Mouse (Mus musculus) lung, adult 2 months (tissue): ENCODE measurements around the gene Kcnj9. TPM values are rescaled to one million over a fixed set of nuclear protein-coding genes. Genes with fewer than 3 reads are reported as not detected.

Experiments used
- DNase-seq: peaks from one replicate; pipeline ENCODE4 v3.0.0; 2022
- H3K4me1 ChIP-seq: fragments of 200-500 bp; 2 replicates; pipeline ENCODE4 v1.6.1; 2011; ENCODE audit warnings: low read length; ENCODE audit not compliant: control insufficient read depth, insufficient read depth
- H3K4me3 ChIP-seq: fragments of 200-500 bp; replicated peaks from 2 replicates; pipeline ENCODE3; 2011; ENCODE audit warnings: low read depth, mild to moderate bottlenecking, control low read depth, low read length; ENCODE audit errors: extremely low read depth
- CTCF ChIP-seq: fragments of 200-500 bp; IDR thresholded peaks from 2 replicates; pipeline ENCODE4 v1.5.1; 2011; ENCODE audit warnings: mild to moderate bottlenecking, low read length, control low read depth; ENCODE audit not compliant: insufficient read depth
- POLR2A ChIP-seq: fragments of 200-500 bp; IDR thresholded peaks from 2 replicates; pipeline ENCODE4 v1.6.1; 2011; ENCODE audit warnings: low read depth, mild to moderate bottlenecking, control low read depth, low read length, borderline replicate concordance; ENCODE audit errors: extremely low read depth
- WGBS: fragments of 180-500 bp; shearing (Covaris S2); methylation state at CpG from one replicate; pipeline ENCODE4 v1.1.7; 2018; 5-methylcytosine and 5-hydroxymethylcytosine counted together
- polyA plus RNA-seq: library from polyadenylated mRNA; depleted of rRNA; stranded (reverse); fragments of >200 nt; gene quantifications from 2 replicates; pipeline ENCODE4 v1.2.3, GENCODE M21; 2012

Gene Kcnj9
- polyA plus RNA-seq, 1 experiment, result not detected

DNA sequence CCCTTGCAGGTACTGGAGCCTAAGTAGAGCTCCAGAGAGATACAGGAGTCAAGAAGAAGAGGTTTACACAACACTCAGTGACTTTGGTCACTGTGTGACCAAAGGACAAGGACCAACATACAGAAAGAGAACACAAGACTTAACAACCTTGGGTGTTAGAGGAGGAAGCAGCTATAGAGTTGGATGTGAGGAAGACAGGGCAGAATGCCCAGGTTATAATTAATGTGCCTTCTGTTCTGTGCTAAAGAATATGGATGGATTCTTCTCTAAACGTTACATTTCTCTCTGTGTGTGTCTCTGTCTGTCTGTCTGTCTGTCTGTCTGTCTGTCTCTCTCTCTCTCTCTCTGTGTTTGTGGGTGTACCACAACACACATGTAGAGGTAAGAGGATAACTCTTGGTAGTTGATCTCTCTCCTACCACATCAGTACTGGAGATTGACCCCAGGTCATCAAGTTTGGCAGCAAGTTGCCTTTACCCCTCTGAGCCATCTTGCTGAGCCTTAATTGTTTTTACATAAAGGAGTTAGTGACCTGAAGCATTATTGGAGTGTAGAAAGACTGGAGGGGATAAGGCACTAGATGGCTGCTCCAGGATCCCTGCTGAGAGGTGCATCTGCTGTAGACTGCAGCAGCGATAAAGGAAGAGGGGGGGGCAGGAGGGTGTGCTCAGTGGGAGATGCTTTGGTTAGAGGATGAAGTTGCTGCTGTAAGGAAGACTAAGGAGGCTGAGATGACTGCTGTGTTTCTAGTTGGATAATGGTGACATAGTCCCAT, 8.5 kb upstream of the Kcnj9 start:
- DNase-seq, result no peak
- Histone ChIP-seq H3K4me3 (no peak overlapping the region), H3K4me1 (no peaks in the 10 kb centered on the region)
- 38% methylated on average over 2 of the region's 2 CpGs for WGBS
- TF ChIP-seq CTCF, result no peak
- no peak for TF ChIP-seq POLR2A

DNA sequence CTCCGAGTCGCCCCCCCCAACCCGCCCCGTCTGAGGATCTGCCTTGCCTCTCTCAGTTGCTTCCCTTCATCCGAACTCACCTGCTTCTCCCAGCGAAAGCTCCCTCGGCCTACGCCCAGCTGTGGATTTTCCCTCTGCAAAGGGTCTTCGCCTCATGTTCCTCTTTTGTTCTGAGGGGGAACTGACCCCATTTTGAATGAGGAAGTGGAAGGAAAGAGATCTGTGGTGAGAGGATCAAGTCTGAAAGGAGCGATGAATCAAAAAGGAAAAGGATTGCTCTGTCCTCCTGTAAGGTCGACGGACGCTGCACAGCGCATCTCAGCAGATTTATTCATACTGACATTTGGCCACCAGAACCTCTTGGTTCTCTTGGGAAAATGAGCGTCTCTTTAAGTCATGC, 6.7 kb upstream of the Kcnj9 start:
- Histone ChIP-seq H3K4me1 (no peaks in the 10 kb centered on the region), H3K4me3 (no peak overlapping the region)
- DNase-seq, result no peak
- TF ChIP-seq POLR2A (no peak), CTCF (no peak)
- 68% methylated on average over 15 of the region's 15 CpGs for WGBS

DNA sequence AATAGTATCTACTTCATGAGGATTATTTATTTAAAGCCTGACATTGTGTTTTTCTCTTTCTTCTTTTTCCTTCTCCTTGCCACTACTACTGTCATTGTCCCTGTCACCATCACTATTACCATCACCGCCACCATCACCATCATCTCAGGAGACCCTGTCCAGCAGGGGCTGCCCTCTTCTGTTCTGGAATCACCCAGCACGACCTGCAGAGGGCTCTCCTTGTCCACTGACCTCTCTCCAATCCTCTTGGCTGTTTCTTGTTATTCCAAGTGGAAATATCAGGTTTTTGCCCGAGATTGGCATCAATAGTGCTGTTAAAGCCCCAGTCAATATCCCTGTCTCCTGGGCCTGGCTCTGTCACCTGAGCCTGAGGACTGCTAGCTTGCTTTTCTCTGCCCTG, 4.4 kb upstream of the Kcnj9 start:
- Histone ChIP-seq H3K4me1 (no peaks in the 10 kb centered on the region), H3K4me3 (no peak overlapping the region)
- TF ChIP-seq CTCF, result peak; percentile 27; the same call in 1 of the 2 replicates
- no peak for TF ChIP-seq POLR2A
- 26% methylated on average over 3 of the region's 3 CpGs for WGBS
- no peak for DNase-seq

DNA sequence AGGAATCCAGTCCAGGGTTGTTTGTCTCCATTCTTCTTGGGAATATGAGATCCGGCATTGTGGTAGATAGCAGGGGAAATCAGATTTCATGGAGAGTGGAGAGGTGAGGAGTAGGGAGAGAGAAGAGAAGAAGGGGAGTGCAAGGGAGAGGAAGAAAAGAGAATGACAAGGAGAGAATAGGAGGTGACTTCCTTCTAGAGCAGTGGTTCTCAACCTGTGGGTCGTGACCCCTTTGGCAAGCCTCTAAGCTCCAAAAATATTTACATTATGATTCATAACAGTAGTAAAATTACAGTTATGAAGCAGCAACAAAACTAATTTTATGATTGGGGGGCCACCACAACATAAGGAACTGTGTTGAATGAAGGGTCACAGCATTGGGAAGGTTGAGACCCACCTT, 3.8 kb upstream of the Kcnj9 start:
- H3K4me1 ChIP-seq, result no peaks in the 10 kb centered on the region
- WGBS, result 74% methylated on average over 2 of the region's 2 CpGs
- H3K4me3 ChIP-seq, result no peak overlapping the region
- no peak for DNase-seq
- no peak for TF ChIP-seq CTCF
- TF ChIP-seq POLR2A, result no peak

DNA sequence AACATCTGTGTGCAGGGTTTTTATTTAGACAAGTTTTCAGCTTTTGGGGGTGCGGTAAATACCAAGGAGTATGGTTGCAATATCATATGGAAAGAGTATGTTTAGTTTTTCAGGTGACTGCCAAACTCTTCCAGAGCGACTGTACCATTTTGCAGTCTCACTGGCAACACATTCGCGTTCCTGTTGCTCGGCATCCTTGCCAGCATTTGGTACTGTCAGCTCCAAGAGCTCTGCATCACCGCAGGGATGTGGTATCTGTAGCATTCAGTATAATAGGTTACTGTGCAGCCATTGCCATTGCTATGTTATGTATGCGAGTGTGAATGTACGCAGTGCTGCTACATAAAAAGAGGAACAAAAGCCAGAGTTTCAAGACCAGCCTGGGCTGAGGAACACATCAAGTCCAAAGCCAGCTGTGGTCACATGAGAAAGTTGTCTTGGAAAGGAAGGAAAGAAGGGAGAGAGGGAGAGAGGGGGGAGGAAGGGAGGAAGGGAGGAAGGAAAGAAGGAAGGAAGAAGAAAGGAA, 2.4 kb upstream of the Kcnj9 start:
- DNase-seq, result no peak
- WGBS, result 72% methylated on average over 8 of the region's 8 CpGs
- no peak for TF ChIP-seq CTCF
- TF ChIP-seq POLR2A, result no peak
- Histone ChIP-seq H3K4me1 (no peaks in the 10 kb centered on the region), H3K4me3 (no peak overlapping the region)

DNA sequence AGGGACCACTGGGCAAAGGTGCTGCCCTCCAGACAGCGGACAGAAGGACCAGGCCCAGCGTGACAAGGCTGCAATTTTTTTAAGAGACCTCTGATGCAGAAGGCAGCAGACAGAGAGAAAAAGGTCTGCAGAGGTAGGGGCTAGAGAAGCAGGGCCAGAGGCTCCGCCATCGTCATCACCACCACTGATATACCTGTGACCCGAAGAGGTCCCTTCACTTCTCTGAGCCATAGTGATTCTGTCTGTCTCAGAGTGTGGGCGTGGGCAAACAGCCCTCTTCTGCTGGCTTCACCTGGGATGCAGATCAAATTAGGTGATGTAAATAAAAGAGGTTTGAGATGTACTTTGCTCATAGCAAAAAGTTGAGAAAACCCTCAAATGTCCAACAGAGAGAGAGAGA, 498 bp upstream of the Kcnj9 start:
- no peak for DNase-seq
- Histone ChIP-seq H3K4me1 (peaks cover 6% of the 10 kb centered on the region), H3K4me3 (no peak overlapping the region)
- no peak for TF ChIP-seq CTCF
- WGBS, result 73% methylated on average over 6 of the region's 6 CpGs

DNA sequence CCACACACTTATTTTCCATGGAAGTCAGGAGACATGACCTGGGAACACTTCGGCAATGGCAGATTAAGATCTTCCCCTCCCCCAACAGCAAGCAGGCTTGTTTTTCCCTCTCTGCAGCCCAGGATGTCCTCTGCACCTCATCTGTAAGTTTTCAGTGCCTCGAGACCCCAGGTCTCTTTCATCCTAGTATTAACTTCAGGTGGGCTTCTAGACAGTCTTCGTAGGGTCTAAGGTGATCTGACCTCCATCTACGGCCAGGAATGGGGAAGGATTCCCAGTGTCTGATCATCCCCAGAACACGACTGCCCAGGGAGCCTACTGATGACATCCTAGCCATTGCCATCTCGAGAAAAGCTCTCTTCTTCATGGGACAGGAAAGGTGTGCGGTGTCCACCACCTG, 657 bp downstream of the Kcnj9 start:
- DNase-seq, result no peak
- H3K4me1 ChIP-seq, result peaks cover 6% of the 10 kb centered on the region
- TF ChIP-seq CTCF (no peak), POLR2A (no peak)
- WGBS, result 68% methylated on average over 7 of the region's 7 CpGs
- H3K4me3 ChIP-seq, result no peak overlapping the region

DNA sequence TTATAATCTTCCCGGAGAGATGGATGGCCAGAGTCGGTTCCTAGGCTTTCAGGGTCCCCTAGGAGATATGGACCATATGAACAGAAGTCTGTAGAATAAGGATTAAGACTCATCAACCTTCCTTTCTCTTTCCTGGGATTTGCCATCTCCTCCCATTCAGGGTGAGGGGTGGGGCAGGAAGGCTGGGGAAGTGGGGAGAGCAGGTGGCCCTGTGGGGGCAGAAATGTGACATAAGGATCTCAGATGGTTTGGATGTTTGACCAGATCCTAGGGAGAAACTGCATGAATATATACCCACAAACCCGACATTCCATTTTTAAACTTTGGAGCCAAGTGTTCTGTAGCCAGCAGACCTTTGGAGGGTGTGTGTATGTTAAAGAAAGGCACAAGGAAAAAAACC, 1.1 kb downstream of the Kcnj9 start:
- Histone ChIP-seq H3K4me3 (no peak overlapping the region), H3K4me1 (peaks cover 6% of the 10 kb centered on the region)
- no peak for DNase-seq
- TF ChIP-seq POLR2A (no peak), CTCF (no peak)
- 79% methylated on average over 3 of the region's 3 CpGs for WGBS

DNA sequence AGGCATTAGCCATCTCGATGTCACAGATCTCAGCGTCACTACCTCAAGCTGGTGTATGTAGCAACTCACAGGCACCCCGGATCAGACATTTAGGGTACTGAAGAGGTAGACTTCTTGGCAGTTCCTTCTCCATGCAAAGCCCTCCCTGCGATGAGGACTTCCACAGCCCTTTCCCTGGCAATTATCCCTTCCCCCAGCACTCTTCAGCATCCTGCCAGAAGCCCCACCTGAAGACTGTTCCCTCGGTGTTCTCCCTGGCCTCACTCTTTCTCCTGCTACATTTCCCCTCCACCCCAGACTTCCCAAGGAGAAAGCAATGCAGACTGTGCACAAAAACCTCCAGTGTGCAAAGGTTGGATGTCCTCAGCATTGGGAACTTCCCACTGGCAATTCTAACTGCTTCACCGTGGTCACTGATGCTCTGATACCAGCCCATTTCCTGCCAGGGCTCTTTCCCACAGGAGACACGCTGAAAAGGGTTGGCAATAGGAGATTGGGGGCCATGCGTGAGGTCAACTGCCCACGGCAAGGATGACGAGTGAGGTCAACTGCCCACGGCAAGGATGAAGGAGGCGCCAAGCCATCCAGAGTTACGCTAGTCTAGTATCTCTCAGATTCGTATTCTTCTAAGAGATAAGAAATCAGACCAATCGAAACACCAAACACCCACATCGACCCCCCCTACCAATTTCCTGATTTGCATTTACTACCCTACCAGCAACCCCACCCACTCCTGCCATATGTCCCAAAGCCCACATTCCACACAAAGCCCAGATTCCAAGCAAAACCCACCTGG, 1.7 kb downstream of the Kcnj9 start:
- 78% methylated on average over 16 of the region's 16 CpGs for WGBS
- no peak overlapping the region for H3K4me3 ChIP-seq
- no peak for TF ChIP-seq POLR2A
- TF ChIP-seq CTCF, result no peak
- peaks cover 6% of the 10 kb centered on the region for H3K4me1 ChIP-seq
- DNase-seq, result no peak

DNA sequence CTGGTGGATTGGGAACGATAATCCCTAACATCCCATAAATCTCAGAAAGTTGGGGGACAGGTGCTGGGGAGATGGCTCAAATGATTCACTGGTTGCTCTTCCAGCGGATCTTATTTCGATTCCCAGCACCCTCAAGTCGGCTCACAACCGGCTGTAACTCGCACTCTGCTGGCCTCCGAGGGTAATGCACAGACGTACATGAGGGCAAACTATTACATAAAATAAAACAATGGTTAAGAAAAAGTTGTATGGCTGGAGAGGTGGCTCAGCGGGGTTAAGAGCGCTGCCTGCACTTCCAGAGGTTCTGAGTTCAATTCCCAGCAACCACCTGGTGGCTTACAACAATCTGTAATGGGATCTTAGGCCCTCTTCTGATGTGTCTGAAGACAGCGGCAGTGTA, 2.4 kb downstream of the Kcnj9 start:
- Histone ChIP-seq H3K4me3 (no peak overlapping the region), H3K4me1 (peaks cover 6% of the 10 kb centered on the region)
- WGBS, result 54% methylated on average over 11 of the region's 11 CpGs
- DNase-seq, result no peak
- TF ChIP-seq CTCF (no peak), POLR2A (no peak)
